Comparison of ENCODE assay signal across 26 mouse cellular contexts in the genomic region with DNA sequence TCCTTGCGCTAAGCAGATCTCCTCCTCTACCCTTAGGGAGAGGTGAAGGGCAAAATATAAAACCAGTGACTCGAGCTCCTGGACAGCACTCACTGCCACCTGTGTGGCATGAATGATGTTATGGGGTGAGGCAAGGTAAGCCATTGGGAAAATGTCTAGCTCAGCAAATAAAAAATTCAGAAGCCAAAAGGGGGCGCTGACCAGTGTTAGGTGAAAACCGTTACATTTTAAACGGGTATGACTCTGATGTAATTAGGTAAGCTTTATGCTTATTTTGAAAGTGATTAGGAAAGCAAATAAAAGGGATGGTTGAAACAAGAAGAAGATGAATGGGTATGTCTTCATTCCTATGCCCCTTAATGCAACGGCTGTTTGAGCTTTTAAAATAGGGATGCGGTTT. TPM values are rescaled to one million over a fixed set of nuclear protein-coding genes. Genes with fewer than 3 reads are reported as not detected.
DNase-seq lines count a peak whose midpoint lies in the region; ATAC-seq lines count a peak whose summit lies in the region.
"Had no signal": no experiment of that assay in that cellular context is flagged by ENCODE, and none has a peak within 500 bp of the region (broad histone marks: within the 10 kb centered on the region; RNA-seq: fewer than 3 reads in every experiment).

No protein-coding gene starts in this region.

- H3K4me1 ChIP-seq in kidney, embryonic 15.5 days = 0 out of 2 replicates have a peak, but pooled peaks cover 14% of the 10 kb centered on the region
- H3K4me1 ChIP-seq in kidney, embryonic 16.5 days (ENCODE audit: insufficient read depth, low read length) = peaks cover 6% of the 10 kb centered on the region; the same call in 1 of the 2 replicates
- peaks cover 20% of the 10 kb centered on the region; the same call in 1 of the 2 replicates for H3K4me1 ChIP-seq in midbrain, embryonic 13.5 days (replicated peaks)
- H3K4me1 ChIP-seq in midbrain, embryonic 14.5 days (ENCODE audit: control insufficient read depth, insufficient read depth, low read length) = peaks cover 13% of the 10 kb centered on the region
- no peaks in the 10 kb centered on the region; the same call in 1 of the 2 replicates for H3K4me1 ChIP-seq in embryonic facial prominence, embryonic 15.5 days
- H3K4me1 ChIP-seq: embryonic facial prominence, embryonic 12.5 days; heart, embryonic 12.5 days had no signal

- no peak for DNase-seq in midbrain, embryonic 14.5 days
- no peak for DNase-seq in spleen, adult 18-20 months
- DNase-seq in left cerebral cortex, postnatal 36 days (ENCODE audit: low spot score in 2 of 2) = no peak
- DNase-seq: adrenal gland, adult 8-10 months; B cell, adult 2 months; cerebellum, adult 8-10 months; cerebellum, postnatal 36 days; forebrain, postnatal 0 days; heart, adult 2 months; heart, postnatal 4 days; kidney, adult 11 months; layer of hippocampus, adult 9-11 months; right cerebral cortex, postnatal 25 days; thymus, postnatal 14 days had no signal

- no peaks in the 10 kb centered on the region for H3K9me3 ChIP-seq in kidney, embryonic 15.5 days (replicated peaks)
- no peaks in the 10 kb centered on the region for H3K9me3 ChIP-seq in kidney, embryonic 16.5 days (ENCODE audit: low read length)
- H3K9me3 ChIP-seq in midbrain, embryonic 13.5 days = 0 out of 2 replicates have a peak, but pooled peaks cover 3% of the 10 kb centered on the region
- H3K9me3 ChIP-seq in midbrain, embryonic 14.5 days (ENCODE audit: control insufficient read depth, low read length) = no peaks in the 10 kb centered on the region
- H3K9me3 ChIP-seq in embryonic facial prominence, embryonic 15.5 days (replicated peaks) = no peaks in the 10 kb centered on the region
- H3K9me3 ChIP-seq: embryonic facial prominence, embryonic 12.5 days; forebrain, embryonic 12.5 days; heart, embryonic 12.5 days; limb, embryonic 13.5 days; lung, embryonic 15.5 days; midbrain, embryonic 15.5 days had no signal

- no peak overlapping the region for H3K27ac ChIP-seq in kidney, embryonic 15.5 days
- H3K27ac ChIP-seq in kidney, embryonic 16.5 days (ENCODE audit: low read length) = no peak overlapping the region
- no peak overlapping the region for H3K27ac ChIP-seq in midbrain, embryonic 13.5 days
- H3K27ac ChIP-seq in midbrain, embryonic 14.5 days (replicated peaks; ENCODE audit: low read depth, low read length) = no peak overlapping the region
- no peak overlapping the region for H3K27ac ChIP-seq in embryonic facial prominence, embryonic 15.5 days (replicated peaks)
- H3K27ac ChIP-seq: embryonic facial prominence, embryonic 12.5 days; forebrain, embryonic 12.5 days; heart, adult 2 months; limb, embryonic 13.5 days; lung, embryonic 15.5 days; midbrain, embryonic 15.5 days had no signal

- 56% methylated on average over 7 of the region's 7 CpGs for WGBS in kidney, embryonic 15.5 days
- WGBS in kidney, embryonic 16.5 days = 55% methylated on average over 7 of the region's 7 CpGs
- 59% methylated on average over 7 of the region's 7 CpGs for WGBS in midbrain, embryonic 13.5 days
- WGBS in midbrain, embryonic 14.5 days = 47% methylated on average over 7 of the region's 7 CpGs
- 47% methylated on average over 7 of the region's 7 CpGs for WGBS in embryonic facial prominence, embryonic 15.5 days

- intact Hi-C loops in left cerebral cortex, postnatal 36 days (cut with DNase I) = no loop called here

- 0 out of 2 replicates have a peak overlapping the region, but pooled peaks have one; percentile 7 for H3K4me2 ChIP-seq in kidney, embryonic 15.5 days
- no peak overlapping the region for H3K4me2 ChIP-seq in kidney, embryonic 16.5 days (replicated peaks; ENCODE audit: low read depth, low read length)
- H3K4me2 ChIP-seq in midbrain, embryonic 13.5 days (replicated peaks) = peak overlapping the region; percentile 9; the same call in 1 of the 2 replicates
- no peak overlapping the region for H3K4me2 ChIP-seq in midbrain, embryonic 14.5 days (ENCODE audit: low read length)
- peak overlapping the region; percentile 17; the same call in 1 of the 2 replicates for H3K4me2 ChIP-seq in embryonic facial prominence, embryonic 15.5 days (replicated peaks)
- H3K4me2 ChIP-seq: embryonic facial prominence, embryonic 12.5 days; forebrain, embryonic 12.5 days; heart, embryonic 12.5 days; limb, embryonic 13.5 days; liver, embryonic 11.5 days; lung, embryonic 15.5 days; midbrain, embryonic 15.5 days had no signal

- peaks cover 4% of the 10 kb centered on the region; the same call in 1 of the 2 replicates for H3K36me3 ChIP-seq in kidney, embryonic 15.5 days
- H3K36me3 ChIP-seq in kidney, embryonic 16.5 days (ENCODE audit: insufficient read depth, low read length) = no peaks in the 10 kb centered on the region
- no peaks in the 10 kb centered on the region for H3K36me3 ChIP-seq in midbrain, embryonic 13.5 days
- H3K36me3 ChIP-seq in midbrain, embryonic 14.5 days (ENCODE audit: control insufficient read depth, insufficient read depth, low read length) = no peaks in the 10 kb centered on the region
- no peaks in the 10 kb centered on the region for H3K36me3 ChIP-seq in embryonic facial prominence, embryonic 15.5 days
- H3K36me3 ChIP-seq: embryonic facial prominence, embryonic 12.5 days; forebrain, embryonic 12.5 days; G1E; heart, embryonic 12.5 days; limb, embryonic 13.5 days; lung, embryonic 15.5 days; midbrain, embryonic 15.5 days had no signal

- no peak overlapping the region for H3K9ac ChIP-seq in kidney, embryonic 15.5 days
- no peak overlapping the region for H3K9ac ChIP-seq in kidney, embryonic 16.5 days (replicated peaks; ENCODE audit: low read length)
- no peak overlapping the region for H3K9ac ChIP-seq in midbrain, embryonic 13.5 days (replicated peaks)
- no peak overlapping the region for H3K9ac ChIP-seq in midbrain, embryonic 14.5 days (replicated peaks; ENCODE audit: low read length)
- no peak overlapping the region for H3K9ac ChIP-seq in embryonic facial prominence, embryonic 15.5 days
- H3K9ac ChIP-seq: embryonic facial prominence, embryonic 12.5 days; forebrain, embryonic 12.5 days; forebrain, postnatal 0 days; heart, embryonic 12.5 days; limb, embryonic 13.5 days; lung, embryonic 15.5 days; midbrain, embryonic 15.5 days had no signal

- H3K27me3 ChIP-seq in kidney, embryonic 15.5 days = no peaks in the 10 kb centered on the region
- H3K27me3 ChIP-seq in kidney, embryonic 16.5 days (ENCODE audit: insufficient read depth, low read length) = no peaks in the 10 kb centered on the region
- peaks cover 31% of the 10 kb centered on the region for H3K27me3 ChIP-seq in midbrain, embryonic 13.5 days
- no peaks in the 10 kb centered on the region; the same call in 1 of the 2 replicates for H3K27me3 ChIP-seq in midbrain, embryonic 14.5 days (ENCODE audit: control insufficient read depth, insufficient read depth, low read length)
- peaks cover 26% of the 10 kb centered on the region for H3K27me3 ChIP-seq in embryonic facial prominence, embryonic 15.5 days
- H3K27me3 ChIP-seq: forebrain, embryonic 12.5 days; heart, embryonic 12.5 days; limb, embryonic 13.5 days; lung, embryonic 15.5 days had no signal

- no peak overlapping the region for H3K4me3 ChIP-seq in kidney, embryonic 15.5 days (replicated peaks)
- no peak overlapping the region for H3K4me3 ChIP-seq in kidney, embryonic 16.5 days (ENCODE audit: low read length)
- H3K4me3 ChIP-seq in midbrain, embryonic 13.5 days (replicated peaks) = no peak overlapping the region
- H3K4me3 ChIP-seq in midbrain, embryonic 14.5 days (replicated peaks; ENCODE audit: low read depth, low read length) = no peak overlapping the region
- no peak overlapping the region for H3K4me3 ChIP-seq in embryonic facial prominence, embryonic 15.5 days (replicated peaks)
- H3K4me3 ChIP-seq: embryonic facial prominence, embryonic 12.5 days; forebrain, embryonic 12.5 days; heart, adult 2 months; heart, embryonic 12.5 days; limb, embryonic 13.5 days; lung, embryonic 15.5 days; midbrain, embryonic 15.5 days had no signal

- ATAC-seq in kidney, embryonic 15.5 days (replicated peaks; ENCODE audit: low FRiP score) = no peak
- no peak for ATAC-seq in kidney, embryonic 16.5 days (ENCODE audit: low FRiP score, low TSS enrichment)
- ATAC-seq in midbrain, embryonic 13.5 days = 0 out of 2 replicates have a peak, but pooled peaks have one; percentile 53
- ATAC-seq in midbrain, embryonic 14.5 days (ENCODE audit: low FRiP score, low TSS enrichment) = no peak
- ATAC-seq in embryonic facial prominence, embryonic 15.5 days (ENCODE audit: insufficient number of reproducible peaks, low FRiP score, low TSS enrichment, low read depth) = no peak
- ATAC-seq: forebrain, postnatal 0 days; midbrain, embryonic 15.5 days had no signal

RNA-seq across cellular contexts. Expression of gene Galnt3, which starts 24.6 kb away (rescaled TPM):
- polyA plus RNA-seq in kidney, embryonic 15.5 days (2015; fragmentation: Nextera tagmentation; extraction: Ambion mirVana) = 9.8 and 12.7 TPM in 2 replicates
- 11.4 and 13.6 TPM in 2 replicates for polyA plus RNA-seq in kidney, embryonic 16.5 days (2015; fragmentation: Nextera tagmentation; extraction: Ambion mirVana)
- polyA plus RNA-seq in midbrain, embryonic 13.5 days (2015; fragmentation: Nextera tagmentation; extraction: Ambion mirVana) = 0.36 and 0.96 TPM in 2 replicates
- 0.80 and 1.5 TPM in 2 replicates for polyA plus RNA-seq in midbrain, embryonic 14.5 days (2014; fragmentation: Nextera tagmentation; extraction: Ambion mirVana)
- 6.8 and 9.0 TPM in 2 replicates for polyA plus RNA-seq in embryonic facial prominence, embryonic 15.5 days (2015; fragmentation: Nextera tagmentation; extraction: Ambion mirVana)
- 1 to 10 TPM in 1 of 2 experiments, under 1 TPM in 1; 0.99 to 1.9 TPM for total RNA-seq in left cerebral cortex, postnatal 36 days (2021)
- total RNA-seq: G1E; heart, postnatal 4 days had no signal
- polyA plus RNA-seq: G1E had no signal

Comparison
In these comparisons a context has a peak if more than half of its experiments do, and no peak if none do; other contexts are left out.
1. H3K4me2 ChIP-seq: peak in kidney, embryonic 15.5 days (single experiment), midbrain, embryonic 13.5 days (single experiment) and embryonic facial prominence, embryonic 15.5 days (single experiment); none in kidney, embryonic 16.5 days (single experiment) and midbrain, embryonic 14.5 days (single experiment).